Mouse (Mus musculus) heart, embryonic 13.5 days (tissue): ENCODE measurements around the gene Rrn3. TPM values are rescaled to one million over a fixed set of nuclear protein-coding genes. Genes with fewer than 3 reads are reported as not detected.

ENCODE experiments used
- ATAC-seq: fragments of 200-750 bp; cut with Nextera tagmentation; 2 replicates; pipeline ENCODE4 v1.8.0; 2017; ENCODE audit warnings: moderate TSS enrichment; ENCODE audit not compliant: insufficient number of reproducible peaks, low FRiP score, low TSS enrichment; ENCODE audit errors: extremely low read depth
- H3K27ac ChIP-seq: fragments of 300-500 bp; sonication (generic); replicated peaks from 2 replicates; pipeline ENCODE4 v1.5.1; 2015; ENCODE audit warnings: moderate library complexity, mild to moderate bottlenecking, inconsistent platforms
- H3K27me3 ChIP-seq: fragments of 300-500 bp; sonication (generic); replicated peaks from 2 replicates; pipeline ENCODE4 v1.6.1; 2015; ENCODE audit warnings: mild to moderate bottlenecking, inconsistent platforms
- H3K36me3 ChIP-seq: fragments of 300-500 bp; sonication (generic); 2 replicates; pipeline ENCODE4 v1.6.1; 2015; ENCODE audit warnings: mild to moderate bottlenecking, inconsistent platforms
- H3K4me1 ChIP-seq: fragments of 300-500 bp; sonication (generic); 2 replicates; pipeline ENCODE4 v1.6.1; 2015; ENCODE audit warnings: inconsistent platforms
- H3K4me2 ChIP-seq: fragments of 300-500 bp; sonication (generic); 2 replicates; pipeline ENCODE4 v1.6.1; 2015; ENCODE audit warnings: inconsistent platforms, mild to moderate bottlenecking, moderate library complexity
- H3K4me3 ChIP-seq: fragments of 300-500 bp; sonication (generic); 2 replicates; pipeline ENCODE4 v1.5.1; 2015; ENCODE audit warnings: moderate library complexity, mild to moderate bottlenecking, inconsistent platforms
- H3K9ac ChIP-seq: fragments of 300-500 bp; sonication (generic); 2 replicates; pipeline ENCODE4 v1.6.1; 2015; ENCODE audit warnings: inconsistent platforms, mild to moderate bottlenecking, moderate library complexity
- H3K9me3 ChIP-seq: fragments of 300-500 bp; sonication (generic); 2 replicates; pipeline ENCODE4 v1.6.1; 2016; ENCODE audit warnings: inconsistent platforms
- WGBS: fragments of 180-500 bp; shearing (Covaris S2); methylation state at CpG from one replicate; pipeline ENCODE4 v1.1.7; 2015; ENCODE audit warnings: mixed read lengths; 5-methylcytosine and 5-hydroxymethylcytosine counted together
- microRNA-seq: library from miRNA; unstranded; fragments of <30 nt; microRNA quantifications from one replicate; pipeline ENCODE4, GENCODE M21; 2016
- polyA plus RNA-seq: library from polyadenylated mRNA; unstranded; fragments of >200 nt; fragmentation: Nextera tagmentation; extraction: Ambion mirVana; gene quantifications from 2 replicates; pipeline ENCODE4 v1.2.1, GENCODE M21; 2015

Rrn3 gene
- polyA plus RNA-seq, 1 experiment from 2014 or later: 48.2 TPM

- no peaks in the 10 kb centered on the region for H3K9me3 ChIP-seq
- no peak overlapping the region for H3K4me3 ChIP-seq
- no peaks in the 10 kb centered on the region for H3K4me1 ChIP-seq
- 88% methylated on average over 4 of the region's 4 CpGs for WGBS
- ATAC-seq: no peak
- H3K27me3 ChIP-seq: no peaks in the 10 kb centered on the region
- peaks cover 76% of the 10 kb centered on the region for H3K36me3 ChIP-seq
- no peak overlapping the region for H3K4me2 ChIP-seq
- H3K27ac ChIP-seq: no peak overlapping the region
- no peak overlapping the region for H3K9ac ChIP-seq
These were observed 73.4 kb downstream of the Rrn3 start for GRCm38 (mm10) chr16:13853886-13854285.

Small RNA genes lying within 50 kb of the gene (microRNA-seq; reads per million reads assigned to microRNA genes)
- not detected for gene Gm27734

Other genes with a start within 250 kb of the Rrn3 start
- 23.1 and 26.3 TPM in 2 replicates for gene Parn, start 112.5 kb upstream of the Rrn3 start, polyA plus RNA-seq
- gene Bfar, start 108.8 kb upstream of the Rrn3 start, polyA plus RNA-seq: 30.9 and 36.5 TPM in 2 replicates
- 4.1 and 4.2 TPM in 2 replicates for gene 3110001I22Rik, start 108.8 kb upstream of the Rrn3 start, polyA plus RNA-seq
- 0.16 and 0.32 TPM in 2 replicates for gene Pla2g10, start 49.7 kb upstream of the Rrn3 start, polyA plus RNA-seq
- 145 and 149 TPM in 2 replicates for gene Ntan1, start 38.1 kb downstream of the Rrn3 start, polyA plus RNA-seq
- gene Pdxdc1, start 122.4 kb downstream of the Rrn3 start, polyA plus RNA-seq: 62.3 and 65.5 TPM in 2 replicates
- 2.7 and 3.3 TPM in 2 replicates for gene Mpv17l, start 122.5 kb downstream of the Rrn3 start, polyA plus RNA-seq
- 1.2 and 1.3 TPM in 2 replicates for gene 2900011O08Rik, start 205.9 kb downstream of the Rrn3 start, polyA plus RNA-seq
- 0.27 TPM in 1 of 2 replicates, not detected in the other for gene Ifitm7, start 206.2 kb downstream of the Rrn3 start, polyA plus RNA-seq